Mouse (Mus musculus): ENCODE results near the gene Rps9.
"Not testable (repeated sequence)": the region's sequence is repeated elsewhere in the genome, so short reads cannot be mapped to it uniquely, and the experiment has no call there.

The Rps9 gene

DNA sequence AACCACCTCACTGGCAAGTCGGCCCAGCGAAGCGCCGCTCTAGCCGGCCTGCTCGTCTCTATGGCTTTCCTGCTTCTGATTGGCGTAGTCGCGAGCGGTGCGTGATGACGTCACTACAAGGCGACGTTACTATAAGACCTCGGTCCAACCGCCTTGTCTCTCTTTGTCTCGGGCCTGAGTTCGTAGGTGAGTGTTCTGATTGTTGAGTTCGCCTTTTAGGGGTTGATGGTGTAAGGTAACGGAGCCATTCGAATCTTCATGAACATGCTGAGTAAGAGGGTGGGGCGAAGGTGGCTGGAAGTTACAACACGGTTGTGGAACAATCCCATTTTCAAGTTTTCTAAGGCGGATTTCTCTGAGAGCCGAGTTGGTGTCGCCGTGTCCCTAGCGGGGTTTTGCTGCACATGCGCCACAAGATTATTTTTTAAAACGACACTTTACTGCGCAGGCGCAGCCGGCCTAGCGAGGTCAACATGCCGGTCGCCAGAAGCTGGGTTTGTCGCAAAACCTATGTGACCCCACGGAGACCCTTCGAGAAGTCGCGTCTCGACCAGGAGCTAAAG lies at the start of gene Rps9:
Rps9 (plus strand) TSS at position 115 of the 563 bp plus-strand sequence.
- DNase-seq = peak; percentile 99

DNA sequence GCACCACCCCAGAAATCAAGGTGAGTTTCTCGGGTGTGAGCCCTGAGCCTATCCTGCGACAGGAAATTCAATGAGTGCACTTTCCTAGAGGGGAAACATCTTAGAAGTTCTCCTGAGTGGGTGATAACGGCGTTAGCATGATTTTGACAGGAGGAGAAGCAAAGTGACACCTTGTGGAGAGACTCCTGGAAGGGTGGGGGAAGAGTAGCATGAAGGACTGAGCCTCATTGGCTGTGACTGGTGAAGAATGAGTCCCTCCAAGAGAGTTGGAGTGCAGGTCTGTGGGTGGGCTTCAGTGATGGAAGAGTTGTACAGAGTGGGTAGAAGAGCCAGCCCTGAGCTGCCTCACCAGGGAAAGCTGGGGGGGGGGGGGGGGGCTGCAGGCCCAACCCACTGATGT lies 46.8 kb upstream of the Rps9 start:
- no peak for DNase-seq

DNA sequence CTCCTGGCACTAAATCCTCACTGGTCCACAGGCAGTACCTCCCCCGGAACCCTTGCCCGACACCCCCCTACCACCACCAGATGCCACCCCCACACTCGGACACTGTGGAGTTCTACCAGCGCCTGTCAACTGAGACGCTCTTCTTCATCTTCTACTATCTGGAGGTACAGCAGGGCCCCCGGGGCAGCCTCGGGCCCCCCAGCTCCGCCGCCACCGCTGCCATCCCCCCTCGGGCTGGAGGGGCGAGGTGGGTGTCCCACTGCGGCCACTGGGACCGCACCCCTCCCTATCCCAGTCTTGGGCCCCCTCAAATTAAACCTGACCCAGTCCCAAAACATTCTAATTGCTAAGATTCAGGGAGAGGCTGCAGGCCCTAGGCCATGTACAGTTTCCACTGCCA lies 45.2 kb upstream of the Rps9 start:
- no peak for DNase-seq

DNA sequence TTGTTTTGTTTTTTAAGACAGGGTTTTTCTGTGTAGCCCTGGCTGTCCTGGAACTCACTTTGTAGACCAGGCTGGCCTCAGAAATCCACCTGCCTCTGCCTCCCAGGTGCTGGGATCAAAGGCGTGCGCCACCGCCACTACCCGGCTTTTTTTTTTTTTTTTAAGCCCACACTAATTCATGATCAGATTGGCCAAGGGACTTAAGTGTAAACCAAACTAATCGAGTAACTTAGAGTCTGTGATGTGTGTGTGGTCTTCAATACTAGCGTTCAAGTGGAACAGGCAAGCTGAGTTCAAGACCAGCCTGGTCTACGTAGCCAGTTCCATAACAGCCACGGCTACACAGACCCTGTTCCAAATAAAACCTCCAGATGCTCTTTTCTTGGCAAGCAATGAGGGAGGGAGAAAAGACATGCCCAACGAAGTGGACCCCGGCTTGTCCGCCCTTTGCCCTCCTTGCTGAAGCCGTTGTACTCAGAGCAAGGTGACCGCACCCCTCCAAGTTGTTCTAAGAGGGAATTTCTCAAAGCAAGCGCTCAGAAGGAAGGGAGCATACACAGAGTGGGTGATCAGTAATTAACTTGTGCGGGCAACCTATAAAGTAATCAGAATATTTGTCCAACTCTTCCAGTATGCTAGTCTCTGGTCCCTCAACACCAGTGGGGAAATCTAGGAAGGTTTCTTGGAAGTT lies 39.1 kb upstream of the Rps9 start:
- DNase-seq = no peak

DNA sequence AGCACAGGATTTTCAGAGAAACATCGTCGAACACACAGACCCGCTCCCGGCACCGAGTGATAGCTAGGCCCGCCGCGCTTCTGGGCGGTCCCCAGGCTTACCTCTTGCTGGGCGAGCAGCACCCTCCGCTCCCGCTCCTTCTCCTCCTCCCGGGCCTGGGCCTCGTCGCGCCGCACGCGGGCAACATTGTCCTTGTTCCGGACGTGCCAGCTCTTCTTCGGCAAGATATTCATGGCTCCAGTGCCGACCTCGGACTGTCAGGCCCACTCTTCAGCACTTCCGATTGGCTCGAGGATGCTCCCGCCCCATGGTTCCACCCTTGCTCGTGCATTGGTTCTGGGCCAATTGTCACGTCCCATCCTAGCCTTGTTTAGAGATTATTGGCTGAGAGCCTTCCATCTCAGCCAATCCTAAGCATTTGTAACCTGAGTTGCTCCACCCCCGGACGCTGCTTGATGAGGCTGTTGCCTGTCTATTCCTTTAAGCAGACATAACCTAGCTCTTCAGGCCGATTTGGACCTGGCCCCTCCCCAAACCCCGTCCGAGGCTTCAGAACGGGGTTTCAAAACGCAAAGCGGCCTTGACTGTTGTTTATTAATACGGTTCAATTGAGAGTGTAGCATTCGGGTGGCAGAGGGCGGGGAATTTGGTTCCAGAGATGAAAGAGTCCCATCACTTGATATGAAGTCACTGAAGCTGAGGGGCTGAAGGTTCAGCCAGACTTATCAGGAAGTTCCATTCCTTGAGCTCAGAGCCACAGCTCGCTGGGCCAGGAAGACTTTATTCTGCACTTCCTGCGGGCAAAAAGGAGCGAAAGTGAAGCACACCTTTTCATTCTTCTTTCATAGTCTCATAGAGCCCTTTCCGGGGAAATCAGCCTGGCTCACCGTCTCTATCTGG lies 38.3 kb upstream of the Rps9 start, which contains the start of gene Leng1:
Leng1 (minus strand) TSS at position 626 of the 900 bp plus-strand sequence.
- DNase-seq = peak; percentile 99

DNA sequence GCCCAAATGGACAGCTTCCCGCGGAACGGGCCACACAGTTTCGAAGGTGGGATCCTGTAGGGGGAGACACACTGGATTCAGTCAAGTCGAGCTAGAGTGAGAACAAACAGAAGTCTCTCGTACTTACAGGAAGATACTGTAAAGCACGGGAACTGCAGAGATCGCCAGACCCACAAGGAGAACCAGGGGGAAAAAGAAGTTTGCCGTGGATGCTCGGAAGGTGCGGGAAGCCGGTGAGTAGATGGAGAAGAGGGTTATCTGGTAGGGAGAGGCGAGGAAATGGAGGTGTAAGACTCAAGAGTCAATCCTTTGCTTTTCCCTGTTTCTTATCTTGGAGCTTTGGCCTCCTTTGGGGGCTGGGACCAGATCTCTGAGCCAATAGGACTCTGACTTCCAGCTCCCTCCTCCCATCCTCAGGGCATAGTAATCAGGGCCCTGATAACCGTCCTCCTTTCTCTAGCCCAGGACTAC lies 36.8 kb upstream of the Rps9 start:
- DNase-seq = peak; percentile 5

DNA sequence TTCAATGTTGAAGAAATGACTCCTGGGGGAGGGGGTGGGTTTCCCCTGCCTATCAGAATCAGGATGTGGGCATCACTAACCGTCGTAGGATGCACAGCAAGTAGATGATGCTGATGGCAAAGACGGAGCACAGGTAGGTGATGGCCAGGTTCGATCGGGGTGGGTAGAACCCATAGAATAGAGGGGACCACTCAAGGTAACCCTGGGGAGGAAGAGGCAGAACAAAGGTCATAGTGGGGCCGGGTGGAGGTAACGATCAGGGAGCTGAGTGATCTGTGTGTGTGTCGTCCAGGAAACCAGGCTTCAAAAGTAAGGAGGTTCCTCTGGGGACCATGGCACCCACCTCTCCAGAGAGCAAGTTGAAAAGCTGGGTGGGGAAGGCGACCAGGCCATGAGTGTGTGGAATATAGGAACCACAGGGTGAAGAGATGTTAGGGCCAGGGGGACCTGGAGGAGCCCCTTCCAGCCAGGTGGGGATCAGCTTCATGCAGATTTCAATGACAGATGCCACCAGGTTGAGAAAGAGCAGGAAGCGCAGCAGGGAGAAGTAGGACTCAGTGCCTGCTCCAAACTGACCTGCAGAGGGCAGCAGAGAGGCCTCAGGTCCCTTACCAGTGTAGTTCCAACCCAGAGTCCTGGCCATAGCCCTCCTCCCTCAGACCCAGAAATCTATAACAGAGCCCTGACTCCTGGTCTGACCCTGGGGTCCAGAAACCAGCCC lies 29.1 kb upstream of the Rps9 start:
- peak; percentile 88 for DNase-seq

DNA sequence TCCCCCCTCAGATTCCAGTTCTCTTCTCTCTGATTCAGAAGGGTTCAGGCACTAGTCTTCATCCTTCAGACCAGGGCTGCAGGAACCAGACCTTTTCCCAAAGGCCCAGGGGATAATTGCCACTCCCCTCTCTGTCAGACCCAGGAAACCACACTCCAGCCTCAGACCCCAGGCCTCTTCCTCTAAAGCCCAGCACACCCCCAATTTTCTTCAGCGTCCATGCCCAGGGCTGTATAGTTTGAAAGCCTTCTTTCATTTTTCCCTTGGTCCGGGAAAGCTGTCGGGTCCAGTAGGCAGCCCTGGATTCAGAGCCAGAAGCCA lies 28.6 kb upstream of the Rps9 start:
- no peak for DNase-seq

DNA sequence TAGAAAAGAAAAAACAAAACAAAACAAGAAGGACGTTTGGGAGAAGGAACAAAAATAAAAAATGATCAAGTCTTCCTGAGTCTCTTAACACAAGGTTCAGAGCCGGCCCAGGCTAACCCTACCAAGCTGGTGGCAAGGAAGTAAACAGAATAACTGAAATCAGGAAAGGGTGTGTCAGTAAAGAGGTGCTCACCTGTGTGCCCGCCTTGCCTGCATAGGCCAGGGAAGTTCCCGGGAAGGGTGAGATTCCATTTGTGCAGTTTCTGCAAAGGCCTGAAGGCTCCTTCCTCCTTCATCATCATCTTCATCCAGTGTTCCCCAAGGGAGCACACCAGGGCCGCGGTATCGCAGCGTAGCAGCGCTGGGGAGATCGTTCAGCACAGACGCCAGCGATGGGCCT lies 27.4 kb upstream of the Rps9 start:
- no peak for DNase-seq

DNA sequence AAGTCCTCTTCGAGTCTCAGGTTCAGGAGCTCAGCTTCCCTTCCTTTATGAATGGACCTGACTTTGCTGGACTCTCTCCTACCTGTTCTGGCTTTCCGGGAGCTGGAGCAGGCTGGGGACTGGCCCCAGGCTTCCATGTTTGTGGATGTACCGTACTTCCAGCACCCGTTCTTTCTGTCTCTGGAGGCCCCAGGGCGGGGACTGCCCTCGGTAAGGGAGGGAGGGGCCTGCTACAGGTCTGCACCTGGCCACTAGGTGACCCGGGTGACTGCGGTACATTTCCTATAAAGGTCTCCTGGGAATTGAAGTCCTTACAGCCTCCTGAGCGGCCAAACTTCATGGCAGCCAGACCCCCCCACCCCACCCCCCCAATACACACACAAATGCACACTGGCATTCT lies 26.5 kb upstream of the Rps9 start, which contains the start of gene Tmc4:
Tmc4 (minus strand) TSS at position 212 of the 400 bp plus-strand sequence.
- DNase-seq = no peak

DNA sequence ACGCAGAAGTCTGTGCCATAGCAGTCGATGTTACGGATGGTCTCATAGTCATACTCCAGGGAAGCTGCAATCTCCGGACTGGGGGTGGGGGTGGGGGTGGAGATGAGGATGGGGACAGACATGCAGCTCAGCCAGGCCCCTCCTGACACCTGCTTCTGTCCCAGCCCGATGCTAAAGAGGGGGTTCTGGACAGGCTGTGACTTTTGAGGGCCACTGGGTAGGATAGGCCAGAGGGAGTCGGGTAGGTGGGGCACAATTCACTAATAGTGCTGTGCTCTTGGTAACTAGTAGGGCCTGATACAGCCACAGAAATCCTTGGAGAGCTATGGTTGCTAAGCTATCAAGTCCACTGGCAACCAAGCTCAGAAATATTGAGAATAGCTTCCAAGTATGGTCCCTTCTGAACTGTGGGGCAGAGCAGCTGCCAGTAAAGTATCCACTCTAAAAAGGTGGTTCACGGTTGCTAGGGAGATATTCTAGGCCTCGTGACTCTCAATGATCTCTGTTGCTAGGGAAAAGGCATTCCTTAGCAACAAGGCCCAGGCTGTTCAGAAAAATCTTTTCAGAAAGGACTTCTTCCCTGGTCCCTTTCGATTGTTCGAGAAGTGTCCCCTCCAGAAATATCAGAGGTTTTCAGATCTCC lies 19.8 kb upstream of the Rps9 start:
- no peak for DNase-seq

DNA sequence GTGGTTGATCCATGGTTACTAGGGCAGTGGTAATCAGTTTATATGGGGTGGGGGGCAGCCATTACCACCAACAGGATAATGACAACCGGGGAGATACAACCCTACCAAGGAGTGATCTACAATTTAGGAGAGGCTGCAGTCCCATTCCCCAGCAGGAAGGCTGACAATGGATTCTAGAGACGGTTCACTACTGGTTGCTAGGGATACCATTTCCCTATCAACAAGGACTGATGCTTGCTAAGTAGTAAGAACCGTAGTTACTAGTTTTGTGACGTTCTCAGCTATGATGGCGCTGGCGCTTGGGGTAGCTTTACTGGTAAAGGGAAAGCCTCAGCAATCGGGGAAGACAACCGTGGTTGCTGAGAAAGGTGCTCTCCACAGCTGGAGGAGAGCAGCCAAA lies 19.1 kb upstream of the Rps9 start:
- DNase-seq = no peak

DNA sequence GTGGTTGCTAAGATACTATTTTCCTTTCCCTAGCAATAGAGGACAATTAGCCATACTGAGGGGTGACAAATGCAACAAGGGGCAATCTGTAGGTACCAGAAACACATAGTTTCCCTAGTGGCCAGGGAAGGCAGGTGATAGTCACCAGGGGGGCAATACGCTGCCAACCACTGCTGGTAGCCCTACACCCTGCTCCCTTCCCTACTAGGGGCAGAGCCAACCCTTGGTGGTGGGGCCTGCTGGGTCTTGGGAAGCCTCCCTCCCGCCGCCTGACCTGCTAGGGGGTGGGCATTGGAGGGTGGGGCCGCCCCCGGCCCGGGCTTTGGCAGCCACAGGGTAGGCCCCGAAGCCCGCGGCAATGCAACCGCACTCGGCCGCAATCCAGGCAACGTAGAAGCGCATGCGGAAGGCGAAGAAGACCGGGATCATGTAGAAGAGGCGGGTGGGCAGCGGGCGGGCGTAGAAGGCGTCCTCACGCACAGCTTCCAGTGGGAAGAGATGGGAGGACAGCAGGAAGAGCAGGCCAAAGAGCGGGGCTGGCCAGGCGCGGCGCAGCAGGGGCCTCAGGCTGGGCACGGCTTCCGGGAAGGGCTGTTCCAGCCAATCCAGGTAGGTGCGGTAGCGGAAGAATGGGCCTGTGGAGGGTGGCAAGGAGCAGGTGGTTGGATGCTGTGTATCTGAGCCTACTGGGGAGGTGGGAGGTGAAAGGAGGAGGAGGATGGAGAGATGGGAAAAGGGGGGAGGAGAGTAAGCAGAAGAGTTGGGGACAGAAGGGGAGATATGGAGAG lies 18.2 kb upstream of the Rps9 start:
- no peak for DNase-seq

DNA sequence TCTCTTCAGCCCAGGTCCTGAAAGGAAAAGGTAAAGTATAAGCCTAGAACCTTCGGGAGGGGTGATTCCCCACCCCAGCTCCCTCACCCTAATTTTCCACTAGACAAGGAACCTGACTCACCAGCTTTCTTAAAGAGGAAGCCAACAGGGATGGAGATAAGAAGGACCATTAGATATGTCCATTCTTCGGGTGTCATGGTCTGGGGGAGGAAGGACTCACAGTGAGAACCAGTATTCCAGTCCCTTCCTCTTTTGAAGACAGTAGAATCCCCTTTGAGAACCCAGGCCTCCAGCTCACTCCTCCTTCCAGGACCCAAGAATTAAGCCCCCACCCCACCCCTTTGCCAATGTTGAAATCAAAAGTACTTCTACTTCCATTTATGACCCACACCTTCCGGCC lies 11.9 kb upstream of the Rps9 start:
- no peak for DNase-seq

DNA sequence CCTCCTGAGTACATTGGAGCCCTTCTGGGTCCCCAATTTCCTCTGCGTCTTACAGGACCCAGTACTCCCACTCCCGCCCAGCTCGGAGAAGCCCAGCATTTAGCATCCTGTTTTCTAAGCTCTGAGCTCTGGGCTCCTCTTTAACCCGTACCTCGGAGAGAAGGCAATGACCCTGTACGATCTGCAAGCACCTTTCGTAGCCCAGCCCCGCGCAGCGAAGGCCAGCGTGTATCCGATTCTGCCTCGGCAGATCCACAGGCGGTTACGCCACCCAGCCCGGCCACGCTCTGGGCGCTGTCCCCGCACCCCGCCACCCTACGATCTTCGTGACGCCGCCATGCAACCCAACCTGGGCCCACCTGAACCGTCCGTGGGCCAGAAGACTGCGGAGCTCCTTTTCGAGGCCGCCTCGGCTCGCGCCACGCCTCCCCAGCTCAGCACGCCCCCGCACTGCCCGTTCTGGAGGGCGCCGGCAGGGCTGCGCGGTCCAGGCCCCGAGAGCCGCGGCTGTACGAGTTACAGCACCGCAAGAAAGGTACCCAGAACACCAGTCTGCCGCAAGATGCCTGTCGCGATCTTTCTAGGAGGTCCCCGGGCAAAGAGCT lies 11.3 kb upstream of the Rps9 start, which contains the start of gene Tsen34:
Tsen34 (plus strand) TSS at position 482 of the 605 bp plus-strand sequence.
- no peak for DNase-seq

DNA sequence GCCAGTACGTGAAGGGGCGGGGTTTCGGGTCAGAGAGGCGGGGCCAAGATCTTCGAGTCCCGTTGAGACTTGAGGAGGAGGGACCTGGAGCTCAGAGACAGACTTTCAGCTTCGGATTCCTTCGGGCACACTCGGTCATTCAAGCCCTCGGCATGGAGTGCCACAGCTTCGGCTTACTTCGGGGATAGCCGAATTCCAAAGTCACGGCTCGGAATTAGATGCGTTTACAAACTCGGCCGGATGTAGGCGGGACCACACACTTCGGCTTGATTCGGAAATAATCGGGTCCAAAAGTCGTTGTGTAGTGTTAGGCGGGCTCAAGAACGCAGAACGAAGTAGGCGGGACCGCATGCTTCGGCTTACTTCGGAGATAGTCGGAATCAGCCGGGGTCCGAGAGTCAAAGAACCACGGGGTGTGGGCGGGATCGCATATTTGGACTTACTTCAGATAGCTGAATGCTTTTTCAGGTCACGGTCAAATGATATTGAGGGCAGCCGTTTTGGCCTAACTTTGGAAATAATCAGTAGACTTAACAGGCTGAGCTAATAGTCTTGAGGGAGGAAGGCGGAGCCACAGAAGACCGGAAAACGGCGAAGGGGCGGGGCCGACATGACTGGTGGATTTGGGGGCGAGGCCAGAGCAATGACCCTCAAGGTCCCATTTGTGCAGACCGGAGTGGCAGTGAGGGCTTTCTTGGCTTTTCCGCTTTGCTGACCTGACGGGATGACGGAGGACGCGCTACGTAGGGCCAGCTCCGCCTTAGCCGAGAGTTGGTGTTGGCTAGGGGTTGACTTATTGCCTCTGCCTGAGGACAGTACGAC lies 10.6 kb upstream of the Rps9 start, which contains the start of gene Mboat7:
Mboat7 (minus strand) TSS at position 537 of the 822 bp plus-strand sequence.
- DNase-seq = peak; percentile 98

DNA sequence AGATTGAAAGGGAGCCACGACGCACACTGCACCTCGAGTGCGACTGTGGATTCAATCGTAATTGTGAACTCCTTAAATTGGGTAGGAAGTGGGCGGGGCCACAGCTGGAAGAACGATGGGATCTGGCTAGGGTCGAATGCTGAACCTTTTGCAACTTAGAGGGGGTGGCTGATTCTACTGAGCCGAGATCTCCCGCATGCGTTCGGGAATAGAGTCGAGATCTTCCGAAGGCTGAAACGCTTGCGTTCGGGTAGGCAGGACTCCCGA lies 10.1 kb upstream of the Rps9 start:
- DNase-seq = no peak

DNA sequence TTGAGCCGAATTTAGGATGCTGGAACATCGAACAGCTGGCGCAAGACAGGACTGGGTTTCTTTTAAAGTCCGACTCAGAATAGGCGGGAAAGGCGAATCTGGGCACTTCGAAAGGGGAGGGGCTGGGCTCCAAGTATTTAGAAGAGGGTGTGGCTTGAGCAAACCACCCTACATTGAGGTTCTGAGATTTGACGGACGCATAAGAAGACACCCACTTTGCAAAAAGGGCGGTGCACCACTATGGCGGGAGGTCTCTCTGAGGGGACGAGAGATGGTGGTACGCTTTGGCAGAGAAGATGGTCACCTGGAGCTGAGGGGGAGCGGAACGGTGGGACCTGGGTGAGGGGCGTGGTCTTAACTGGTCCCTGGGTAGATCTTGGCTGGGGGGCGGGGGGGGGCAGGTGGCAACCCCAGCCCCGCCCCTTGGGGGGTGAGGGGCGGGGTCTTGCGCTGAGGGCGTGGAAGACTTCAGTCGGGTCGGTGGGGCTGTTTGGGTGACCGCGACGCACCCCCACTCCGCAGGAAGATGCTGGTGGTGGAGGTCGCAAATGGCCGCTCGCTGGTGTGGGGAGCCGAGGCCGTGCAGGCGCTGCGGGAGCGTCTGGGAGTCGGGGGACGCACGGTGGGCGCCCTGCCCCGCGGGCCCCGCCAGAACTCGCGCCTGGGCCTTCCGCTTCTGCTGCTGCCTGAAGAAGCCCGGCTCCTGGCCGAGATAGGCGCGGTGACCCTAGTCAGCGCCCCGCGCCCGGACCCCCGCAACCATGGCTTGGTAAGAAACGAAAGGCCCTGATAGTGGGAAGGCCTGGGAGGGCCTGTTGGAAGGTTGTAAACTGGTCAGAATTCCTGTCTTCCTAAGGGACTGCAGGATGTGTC lies 9.5 kb upstream of the Rps9 start:
- peak; percentile 90 for DNase-seq

DNA sequence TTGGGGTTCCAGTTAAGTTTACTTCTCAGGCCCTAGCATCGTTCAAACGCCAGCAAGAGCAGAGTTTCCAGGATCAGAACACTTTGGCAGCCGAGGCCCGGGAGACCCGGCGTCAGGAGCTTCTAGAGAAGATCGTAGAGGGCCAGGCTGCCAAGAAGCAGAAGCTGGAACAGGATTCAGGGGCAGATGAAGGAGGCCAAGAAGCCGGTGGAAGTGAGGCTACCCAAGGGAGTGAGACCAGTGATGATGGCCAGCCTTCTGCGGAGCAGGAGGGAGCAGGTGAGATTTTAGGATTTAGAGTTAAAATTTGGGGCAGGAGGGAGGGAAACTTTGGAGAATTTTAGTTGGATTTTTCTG lies 8.9 kb upstream of the Rps9 start:
- not testable (repeated sequence) for DNase-seq
